Mouse (Mus musculus) CD4-positive, CD25-positive, alpha-beta regulatory T cell, adult 9 weeks (primary cell): ENCODE data around the gene Rpl34. TPM values are rescaled to one million over a fixed set of nuclear protein-coding genes. Genes with fewer than 3 reads are reported as not detected.

Experiments
- polyA plus RNA-seq: library from polyadenylated mRNA; unstranded; fragments of 100-300 nt; shearing (Covaris generic); gene quantifications from one replicate; pipeline ENCODE4 v1.2.1, GENCODE M21; 2017

Gene Rpl34
- 1,138 TPM for polyA plus RNA-seq

DNA sequence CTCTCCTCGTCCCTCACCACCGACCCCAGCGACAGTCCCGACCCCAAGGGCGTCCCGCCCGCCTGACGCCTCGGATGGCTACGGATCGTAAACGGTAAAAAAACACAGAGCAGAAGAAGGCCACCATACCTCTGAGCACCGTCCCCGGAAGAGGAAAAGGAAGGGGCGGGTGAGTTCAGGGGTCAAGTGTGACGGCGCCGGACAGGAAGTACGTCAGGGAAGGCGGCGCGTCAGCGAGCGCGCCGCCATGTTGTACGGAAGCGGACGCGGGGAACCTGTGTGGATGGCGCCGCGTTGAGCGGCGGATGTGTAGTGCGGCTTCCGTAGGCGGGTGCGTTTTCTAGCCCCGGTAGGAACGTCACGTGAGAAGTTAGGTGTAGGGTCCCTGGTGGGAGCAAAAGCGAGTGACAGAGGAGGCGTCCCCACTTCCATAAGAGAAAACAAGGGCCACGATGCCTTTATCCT lies at the start of gene Rpl34:
Gene Rpl34, minus strand, starts transcription at position 210 of the 465 bp plus-strand sequence.

GRCm38 (mm10) chr3:130708967-130709924 lies 21.0 kb downstream of the Rpl34 start, which contains the start of gene Ostc:
Ostc (minus strand) TSS chr3:130709444.

Other genes with a start within 250 kb of the Rpl34 start
- not detected for gene Etnppl, start 113.0 kb downstream of the Rpl34 start, polyA plus RNA-seq
- 245 TPM for gene Ostc, start 21.0 kb downstream of the Rpl34 start, polyA plus RNA-seq